Comparison of ENCODE assay signal across 25 mouse cellular contexts in genomic region chr13:52279970-52280348, GRCm38 (mm10).
"Had no signal": no experiment of that assay in that cellular context is flagged by ENCODE, and none has a peak within 500 bp of the region (broad histone marks: within the 10 kb centered on the region; RNA-seq: fewer than 3 reads in every experiment).

No protein-coding gene starts in this region.

- DNase-seq: gastrocnemius, adult 2 months; gastrocnemius, postnatal 10 days; gastrocnemius, postnatal 25 days; heart, adult 2 months; heart, postnatal 10 days; heart, postnatal 4 days; kidney, adult 18-20 months; kidney, adult 8-10 months; kidney, postnatal 10 days; kidney, postnatal 25 days; kidney, postnatal 4 days; left cerebral cortex, postnatal 4 days had no signal

- H3K4me1 ChIP-seq: limb, embryonic 13.5 days; limb, embryonic 15.5 days; liver, embryonic 12.5 days had no signal

- H3K4me2 ChIP-seq: heart, embryonic 11.5 days; hindbrain, embryonic 12.5 days; hindbrain, embryonic 14.5 days; intestine, embryonic 15.5 days; limb, embryonic 13.5 days; limb, embryonic 15.5 days; liver, embryonic 12.5 days had no signal

- H3K9me3 ChIP-seq: hindbrain, embryonic 10.5 days; hindbrain, embryonic 12.5 days; intestine, embryonic 15.5 days; limb, embryonic 15.5 days; liver, embryonic 12.5 days had no signal

- ATAC-seq: hindbrain, embryonic 16.5 days; inflammation-experienced regulatory T-cells, adult 6 months; intestine, embryonic 15.5 days; intestine, postnatal 0 days; liver, embryonic 12.5 days had no signal

- H3K27ac ChIP-seq: gastrocnemius, adult 2 months; heart, adult 2 months; hindbrain, embryonic 10.5 days; hindbrain, embryonic 12.5 days; hindbrain, embryonic 14.5 days; intestine, embryonic 15.5 days; layer of hippocampus, adult 2 months; limb, embryonic 13.5 days; limb, embryonic 15.5 days; liver, embryonic 12.5 days; liver, embryonic 14.5 days had no signal

- H3K36me3 ChIP-seq: hindbrain, embryonic 10.5 days; hindbrain, embryonic 12.5 days; intestine, embryonic 15.5 days; limb, embryonic 13.5 days; limb, embryonic 15.5 days; liver, embryonic 12.5 days had no signal

- H3K4me3 ChIP-seq: gastrocnemius, adult 2 months; heart, adult 2 months; hindbrain, embryonic 10.5 days; hindbrain, embryonic 12.5 days; intestine, embryonic 15.5 days; layer of hippocampus, adult 2 months; limb, embryonic 13.5 days; limb, embryonic 15.5 days; liver, embryonic 12.5 days had no signal

- H3K9ac ChIP-seq: hindbrain, embryonic 12.5 days; hindbrain, embryonic 14.5 days; intestine, embryonic 15.5 days; limb, embryonic 13.5 days; limb, embryonic 15.5 days; liver, embryonic 12.5 days; liver, embryonic 14.5 days had no signal

- H3K27me3 ChIP-seq: intestine, embryonic 15.5 days; limb, embryonic 15.5 days; liver, embryonic 12.5 days had no signal
